Comparison of ENCODE assay signal across 9 mouse cellular contexts in the genomic region with DNA sequence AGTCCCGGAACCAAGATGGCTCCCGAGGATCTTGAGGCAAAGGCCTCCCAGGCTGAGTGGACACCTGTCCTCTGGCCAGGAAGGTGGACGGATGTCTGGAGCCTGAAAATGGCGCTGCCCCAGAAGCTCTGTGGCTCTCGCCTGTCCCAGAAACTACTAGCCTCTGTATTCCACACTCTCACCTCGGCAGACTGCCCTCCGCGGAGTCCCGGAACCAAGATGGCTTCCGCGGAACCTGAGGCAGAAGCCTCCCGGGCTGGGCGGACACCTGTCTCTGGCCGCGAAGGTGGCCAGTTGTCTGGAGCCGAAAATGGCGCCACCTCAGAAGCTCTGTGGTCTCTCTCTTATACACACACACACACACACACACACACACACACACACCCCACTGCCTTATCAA. TPM values are rescaled to one million over a fixed set of nuclear protein-coding genes. Genes with fewer than 3 reads are reported as not detected.
A peak's percentile ranks its signal among the peaks of the same experiment; 100 is the strongest.
DNase-seq lines count a peak whose midpoint lies in the region.
"Not testable (repeated sequence)": the region's sequence is repeated elsewhere in the genome, so short reads cannot be mapped to it uniquely, and the experiment has no call there.
"Had no signal": no experiment of that assay in that cellular context is flagged by ENCODE, and none has a peak within 500 bp of the region (broad histone marks: within the 10 kb centered on the region; RNA-seq: fewer than 3 reads in every experiment).

No protein-coding gene starts in this region.

- not testable (repeated sequence) for H3K9me3 ChIP-seq in heart, embryonic 10.5 days

- peak; percentile 80 for DNase-seq in heart, adult 11 months
- peak; percentile 39 for DNase-seq in heart, embryonic 10.5 days (ENCODE audit: low spot score)
- peak; percentile 1 for DNase-seq in kidney, adult 11 months

- H3K27me3 ChIP-seq in heart, embryonic 10.5 days (ENCODE audit: insufficient read depth, poor library complexity, severe bottlenecking) = not testable (repeated sequence)

- WGBS in heart, embryonic 10.5 days = 92% methylated on average over 17 of the region's 17 CpGs

- not testable (repeated sequence) for H3K27ac ChIP-seq in heart, embryonic 10.5 days

- H3K4me1 ChIP-seq in heart, embryonic 10.5 days = not testable (repeated sequence)

- H3K4me3 ChIP-seq in heart, embryonic 10.5 days = not testable (repeated sequence)

- H3K36me3 ChIP-seq in heart, embryonic 10.5 days = not testable (repeated sequence)

RNA-seq across cellular contexts. Expression of a gene that starts 6.1 kb away (rescaled TPM):
- 0.06 and 0.19 TPM in 2 replicates for polyA plus RNA-seq in heart, embryonic 10.5 days (2016; fragmentation: Nextera tagmentation; extraction: Ambion mirVana)
- polyA plus RNA-seq: G1E, Patski had no signal

RNA-seq across cellular contexts. Expression of a gene that starts 18.6 kb away (rescaled TPM):
- not detected in 2 replicates for polyA plus RNA-seq in heart, embryonic 10.5 days (2016; fragmentation: Nextera tagmentation; extraction: Ambion mirVana)
- polyA plus RNA-seq: activated CD4-positive, CD25-positive, alpha-beta regulatory T cell, adult 4 months; brain, embryonic 14.5 days; C2C12; CD4-positive, CD25-positive, alpha-beta regulatory T cell, adult 4 months; G1E had no signal

RNA-seq across cellular contexts. Expression of a gene that starts 22.7 kb away (rescaled TPM):
- not detected in 2 replicates for polyA plus RNA-seq in heart, embryonic 10.5 days (2016; fragmentation: Nextera tagmentation; extraction: Ambion mirVana)
- polyA plus RNA-seq: C2C12, G1E had no signal

RNA-seq across cellular contexts. Expression of a gene that starts 22.8 kb away (rescaled TPM):
- polyA plus RNA-seq in heart, embryonic 10.5 days (2016; fragmentation: Nextera tagmentation; extraction: Ambion mirVana) = 0.06 and 0.13 TPM in 2 replicates
- polyA plus RNA-seq: G1E had no signal

RNA-seq across cellular contexts. Expression of a gene that starts 30.8 kb away (rescaled TPM):
- 15.2 and 22.1 TPM in 2 replicates for polyA plus RNA-seq in heart, embryonic 10.5 days (2016; fragmentation: Nextera tagmentation; extraction: Ambion mirVana)
- polyA plus RNA-seq: G1E had no signal

Comparison
In these comparisons a context has a peak if more than half of its experiments do, and no peak if none do; other contexts are left out.
1. DNase-seq: peak in every context shown above with its lines; median percentile 80 in heart, adult 11 months; 39 in heart, embryonic 10.5 days; 1 in kidney, adult 11 months.